Mouse (Mus musculus) myocyte (in vitro differentiated cells): ENCODE measurements at regions not wholly inside any gene's neighbourhood (a gene's known extent, or its start where the extent isn't known, plus 50 kb on each side); places are given as distances from the start of the nearest gene placed in this dataset.

Experiments
- E2F4 ChIP-seq: IDR thresholded peaks from one replicate; pipeline ENCODE4 v1.6.1; 2011; ENCODE audit warnings: mild to moderate bottlenecking, control low read depth, moderate library complexity; ENCODE audit not compliant: insufficient read depth
- MAX ChIP-seq: IDR thresholded peaks from one replicate; pipeline ENCODE4 v1.6.1; 2011; ENCODE audit warnings: low read depth, mild to moderate bottlenecking, control low read depth
- POLR2A ChIP-seq: IDR thresholded peaks from one replicate; pipeline ENCODE4 v1.6.1; 2011; ENCODE audit warnings: low read depth, mild to moderate bottlenecking, control low read depth, moderate library complexity; ENCODE audit not compliant: insufficient read length
- SRF ChIP-seq: IDR thresholded peaks from one replicate; pipeline ENCODE4 v1.6.1; 2011; ENCODE audit warnings: low read depth; ENCODE audit not compliant: control insufficient read depth, insufficient read length

GRCm38 (mm10) chr11:48219157-48219556 lies 230.4 kb upstream of the Sgcd start:
- TF ChIP-seq E2F4 (no peak), POLR2A (no peak), SRF (no peak), MAX (no peak)
